Mouse (Mus musculus) limb, embryonic 10.5 days (tissue): ENCODE measurements around the gene Ube2m. TPM values are rescaled to one million over a fixed set of nuclear protein-coding genes. Genes with fewer than 3 reads are reported as not detected.
A peak's percentile ranks its signal among the peaks of the same experiment; 100 is the strongest.

Experiments used
- DNase-seq: peaks from one replicate; pipeline ENCODE4 v3.0.0-alpha.2; 2017; ENCODE audit warnings: low spot score
- H3K27ac ChIP-seq: fragments of 300-500 bp; sonication (generic); 2 replicates; pipeline ENCODE4 v1.5.1; 2016; ENCODE audit warnings: mild to moderate bottlenecking
- H3K27me3 ChIP-seq: fragments of 300-500 bp; sonication (generic); 2 replicates; pipeline ENCODE4 v1.6.1; 2016; ENCODE audit warnings: low read depth, mild to moderate bottlenecking; ENCODE audit not compliant: poor library complexity, severe bottlenecking
- H3K36me3 ChIP-seq: fragments of 300-500 bp; sonication (generic); 2 replicates; pipeline ENCODE4 v1.6.1; 2016; ENCODE audit warnings: mild to moderate bottlenecking, moderate library complexity
- H3K4me1 ChIP-seq: fragments of 300-500 bp; sonication (generic); 2 replicates; pipeline ENCODE4 v1.6.1; 2016
- H3K4me3 ChIP-seq: fragments of 300-500 bp; sonication (generic); 2 replicates; pipeline ENCODE4 v1.5.1; 2016; ENCODE audit warnings: mild to moderate bottlenecking, moderate library complexity
- H3K9me3 ChIP-seq: fragments of 300-500 bp; sonication (generic); replicated peaks from 2 replicates; pipeline ENCODE4 v1.6.1; 2016; ENCODE audit warnings: mild to moderate bottlenecking
- WGBS: fragments of 180-500 bp; shearing (Covaris S2); methylation state at CpG from one replicate; pipeline ENCODE4 v1.1.7; 2016; 5-methylcytosine and 5-hydroxymethylcytosine counted together
- polyA plus RNA-seq: library from polyadenylated mRNA; unstranded; fragments of >200 nt; fragmentation: Nextera tagmentation; extraction: Ambion mirVana; gene quantifications from 2 replicates; pipeline ENCODE4 v1.2.1, GENCODE M21; 2016

Ube2m gene
- polyA plus RNA-seq, 1 experiment from 2014 or later: 182 TPM

GRCm38 (mm10) chr7:13043120-13043444, 5.0 kb upstream of the Ube2m start:
- Histone ChIP-seq H3K36me3 (no peaks in the 10 kb centered on the region), H3K4me1 (peaks cover 23% of the 10 kb centered on the region), H3K9me3 (peaks cover 6% of the 10 kb centered on the region), H3K27me3 (peaks cover 56% of the 10 kb centered on the region), H3K4me3 (peak overlapping the region; percentile 62), H3K27ac (no peak overlapping the region)
- no peak for DNase-seq
- 34% methylated on average over 16 of the region's 16 CpGs for WGBS

- no peak overlapping the region for H3K27ac ChIP-seq
- peaks cover 56% of the 10 kb centered on the region for H3K27me3 ChIP-seq
- no peak for DNase-seq
- no peak overlapping the region for H3K4me3 ChIP-seq
- H3K9me3 ChIP-seq: peaks cover 6% of the 10 kb centered on the region
- H3K4me1 ChIP-seq: peaks cover 23% of the 10 kb centered on the region
- no peaks in the 10 kb centered on the region for H3K36me3 ChIP-seq
- 80% methylated on average over 6 of the region's 6 CpGs for WGBS
Measured at GRCm38 (mm10) chr7:13042511-13042910, 4.4 kb upstream of the Ube2m start.

- H3K27ac ChIP-seq: no peak overlapping the region
- H3K4me3 ChIP-seq: no peak overlapping the region
- peaks cover 56% of the 10 kb centered on the region for H3K27me3 ChIP-seq
- no peak for DNase-seq
- H3K9me3 ChIP-seq: peaks cover 6% of the 10 kb centered on the region
- H3K4me1 ChIP-seq: peaks cover 31% of the 10 kb centered on the region
- WGBS: 59% methylated on average over 1 of the region's 1 CpGs
- H3K36me3 ChIP-seq: peaks cover 3% of the 10 kb centered on the region
Measured at GRCm38 (mm10) chr7:13041256-13041655, 3.2 kb upstream of the Ube2m start.

GRCm38 (mm10) chr7:13039181-13039580, 1.1 kb upstream of the Ube2m start:
- Histone ChIP-seq H3K27me3 (peaks cover 39% of the 10 kb centered on the region), H3K9me3 (peaks cover 6% of the 10 kb centered on the region), H3K27ac (peak overlapping the region; percentile 100), H3K4me1 (peaks cover 41% of the 10 kb centered on the region), H3K4me3 (peak overlapping the region; percentile 73), H3K36me3 (peaks cover 20% of the 10 kb centered on the region)
- 98% methylated on average over 1 of the region's 1 CpGs for WGBS
- DNase-seq: no peak

DNA sequence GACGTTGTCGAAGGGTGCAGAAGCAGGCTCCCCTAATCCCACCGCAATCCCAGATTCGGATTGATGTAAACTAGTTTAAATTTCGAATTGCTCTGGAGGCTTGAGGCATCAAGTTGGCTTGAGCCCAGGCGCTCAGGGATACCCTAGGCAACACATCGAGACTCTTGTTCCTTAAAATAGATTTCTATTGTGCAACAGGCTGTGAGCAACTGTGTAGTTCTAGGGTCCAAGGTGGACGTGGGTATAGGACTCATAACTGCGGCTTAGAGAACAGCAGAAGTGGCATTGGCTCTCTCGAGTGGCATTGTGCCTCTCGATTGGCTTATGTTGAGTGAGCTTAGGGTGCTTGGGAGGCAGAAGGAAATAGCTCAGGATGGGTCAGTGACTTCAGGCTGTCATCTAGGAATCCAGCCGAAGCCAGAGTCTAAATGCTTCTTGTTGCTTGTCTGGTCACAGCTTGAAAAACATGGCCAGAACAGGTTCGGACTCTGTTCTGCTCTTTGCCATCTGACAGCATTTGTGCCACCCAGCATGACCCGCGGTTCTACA, 620 bp upstream of the Ube2m start:
- peaks cover 34% of the 10 kb centered on the region for H3K27me3 ChIP-seq
- DNase-seq: no peak
- peak overlapping the region; percentile 100 for H3K27ac ChIP-seq
- peaks cover 24% of the 10 kb centered on the region for H3K36me3 ChIP-seq
- peak overlapping the region; percentile 73 for H3K4me3 ChIP-seq
- H3K4me1 ChIP-seq: peaks cover 41% of the 10 kb centered on the region
- H3K9me3 ChIP-seq: peaks cover 6% of the 10 kb centered on the region
- 30% methylated on average over 15 of the region's 15 CpGs for WGBS

DNA sequence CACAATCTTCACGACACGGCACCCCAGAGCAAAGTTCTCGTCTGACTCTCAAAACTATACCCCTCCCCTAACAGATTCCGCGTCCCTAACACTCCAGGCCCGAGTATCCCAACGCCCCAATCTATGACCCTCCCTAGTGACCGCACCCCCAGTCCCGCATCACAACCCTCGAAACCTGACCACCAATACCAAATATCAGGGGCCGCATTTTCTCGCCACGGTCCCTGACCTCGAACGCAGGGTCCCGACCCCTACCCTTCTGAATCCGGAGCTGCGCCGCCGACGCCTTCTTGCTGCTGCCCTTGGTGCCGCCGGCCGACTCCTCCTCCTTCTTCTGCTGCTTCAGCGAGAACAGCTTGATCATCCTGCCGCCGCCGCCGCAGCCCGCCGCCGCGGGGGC, 709 bp downstream of the Ube2m start:
- no peak for DNase-seq
- Histone ChIP-seq H3K27ac (peak overlapping the region; percentile 100), H3K27me3 (peaks cover 21% of the 10 kb centered on the region), H3K9me3 (no peaks in the 10 kb centered on the region), H3K4me1 (peaks cover 47% of the 10 kb centered on the region), H3K4me3 (peak overlapping the region; percentile 73), H3K36me3 (peaks cover 38% of the 10 kb centered on the region)
- under 1% methylated on average over 32 of the region's 33 CpGs for whole genome bisulfite sequencing

DNA sequence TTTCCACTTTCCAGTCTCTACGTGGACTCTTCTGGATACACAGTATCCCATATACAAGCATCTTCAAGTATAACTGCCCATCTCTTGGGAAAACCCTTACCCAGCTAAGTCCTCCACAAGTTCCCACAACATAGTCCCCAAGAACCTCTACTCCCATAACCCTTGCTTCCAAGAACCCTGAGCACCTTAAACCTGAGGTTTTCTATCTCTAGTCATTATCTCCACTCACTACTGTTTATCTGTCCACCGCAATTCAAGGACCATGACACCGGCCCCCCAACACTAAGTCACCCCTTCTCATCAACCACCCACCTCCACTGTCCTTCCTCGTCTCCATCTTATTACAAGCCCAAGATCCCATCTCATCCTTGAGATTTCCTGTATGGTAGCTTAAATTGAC, 1.3 kb downstream of the Ube2m start:
- peaks cover 16% of the 10 kb centered on the region for H3K27me3 ChIP-seq
- H3K4me1 ChIP-seq: peaks cover 48% of the 10 kb centered on the region
- no peak for DNase-seq
- no peaks in the 10 kb centered on the region for H3K9me3 ChIP-seq
- peak overlapping the region; percentile 73 for H3K4me3 ChIP-seq
- WGBS: 47% methylated on average over 4 of the region's 4 CpGs
- H3K36me3 ChIP-seq: peaks cover 43% of the 10 kb centered on the region
- H3K27ac ChIP-seq: peak overlapping the region; percentile 100

GRCm38 (mm10) chr7:13035211-13035855, 2.7 kb downstream of the Ube2m start:
- Histone ChIP-seq H3K4me1 (peaks cover 48% of the 10 kb centered on the region), H3K27me3 (0 out of 2 replicates have a peak, but pooled peaks cover under 1% of the 10 kb centered on the region), H3K4me3 (peak overlapping the region; percentile 63), H3K9me3 (no peaks in the 10 kb centered on the region), H3K36me3 (peaks cover 58% of the 10 kb centered on the region), H3K27ac (peak overlapping the region; percentile 86; the same call in 1 of the 2 replicates)
- DNase-seq: no peak
- WGBS: 89% methylated on average over 17 of the region's 17 CpGs

DNA sequence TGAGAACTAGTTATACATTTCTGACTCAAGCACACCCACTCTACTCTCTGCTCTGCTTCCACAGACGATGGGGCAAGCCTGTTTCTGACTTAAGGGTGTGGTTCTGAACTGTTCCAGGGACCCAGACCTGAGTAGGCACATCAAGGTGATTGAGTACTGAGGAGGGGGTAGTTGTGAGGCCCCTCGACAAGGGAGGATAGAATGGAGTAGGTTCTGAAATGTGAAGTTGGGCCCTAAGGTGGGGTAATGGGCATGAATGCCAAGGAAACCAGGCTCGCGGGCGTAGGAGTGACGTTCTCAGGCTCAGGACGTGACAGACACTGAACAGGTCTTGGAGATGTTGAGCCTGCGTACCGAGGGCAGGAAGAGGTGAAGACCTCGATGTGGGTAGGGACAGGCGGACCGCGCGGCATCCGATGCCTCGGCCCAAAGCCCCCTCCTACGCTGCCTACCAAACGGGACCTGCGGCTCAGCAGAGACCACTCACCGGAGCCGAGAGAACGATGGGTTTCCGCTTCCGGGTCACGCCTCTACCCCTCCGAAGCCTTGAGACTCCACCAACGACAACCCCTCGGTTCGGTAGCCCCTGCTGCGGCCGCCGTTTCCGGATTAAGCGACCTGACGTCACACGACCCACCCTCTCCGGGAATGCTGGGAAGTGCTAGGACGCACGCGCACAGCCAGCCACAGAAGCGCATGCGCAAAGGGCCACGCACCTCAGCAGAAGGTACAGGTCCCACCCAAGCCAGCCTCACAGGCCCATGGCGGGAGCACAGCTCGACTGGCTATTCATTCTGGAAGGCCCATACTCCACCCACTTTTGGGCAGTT, 3.7 kb downstream of the Ube2m start, which contains the start of gene Chmp2a:
Chmp2a (minus strand) TSS at position 660 of the 830 bp plus-strand sequence.
- Histone ChIP-seq H3K36me3 (peaks cover 68% of the 10 kb centered on the region), H3K4me1 (peaks cover 48% of the 10 kb centered on the region), H3K9me3 (no peaks in the 10 kb centered on the region), H3K4me3 (peak within 1 kb of the TSS; percentile 63), H3K27me3 (no peaks in the 10 kb centered on the region), H3K27ac (peak within 1 kb of the TSS; percentile 86)
- peak; percentile 99 for DNase-seq
- WGBS: under 1% methylated on average over 45 of the region's 45 CpGs

DNA sequence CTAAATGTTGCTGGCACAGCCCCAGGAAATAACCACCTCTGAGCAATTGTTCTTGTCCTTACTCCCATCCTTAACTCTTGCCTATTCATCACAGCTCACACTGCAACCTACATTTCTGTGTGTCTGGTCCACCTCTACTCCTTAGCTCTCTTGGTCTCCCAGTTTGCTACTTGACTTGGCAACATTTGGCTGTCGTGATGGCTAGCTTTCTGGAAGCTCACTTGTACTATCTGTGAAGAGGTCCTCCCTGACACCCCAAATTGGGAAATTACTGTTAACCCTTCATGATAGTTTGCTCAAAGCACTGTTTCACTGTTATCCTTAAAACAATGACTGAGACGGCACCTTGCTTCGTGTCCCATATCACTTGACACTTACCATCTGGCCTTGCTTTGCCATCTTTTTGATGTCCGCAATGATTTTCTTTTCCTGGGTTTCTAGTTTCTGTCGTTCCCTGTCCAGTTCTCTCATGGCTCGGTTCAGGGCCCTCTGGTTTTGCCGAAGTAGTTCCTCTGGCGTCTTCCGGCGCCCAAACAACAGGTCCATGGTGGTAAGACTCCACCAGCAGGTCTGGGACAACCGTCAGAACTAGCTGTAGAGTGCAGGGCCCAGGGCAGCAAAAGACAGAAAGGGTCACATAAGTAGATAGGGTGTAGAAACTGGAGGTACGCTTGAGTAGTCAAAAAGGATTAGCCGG, 4.5 kb downstream of the Ube2m start:
- WGBS: 51% methylated on average over 13 of the region's 13 CpGs
- no peak for DNase-seq
- H3K27ac ChIP-seq: peak overlapping the region; percentile 86; the same call in 1 of the 2 replicates
- H3K4me1 ChIP-seq: peaks cover 41% of the 10 kb centered on the region
- H3K4me3 ChIP-seq: peak overlapping the region; percentile 63
- no peaks in the 10 kb centered on the region for H3K9me3 ChIP-seq
- H3K27me3 ChIP-seq: no peaks in the 10 kb centered on the region
- H3K36me3 ChIP-seq: peaks cover 75% of the 10 kb centered on the region

DNA sequence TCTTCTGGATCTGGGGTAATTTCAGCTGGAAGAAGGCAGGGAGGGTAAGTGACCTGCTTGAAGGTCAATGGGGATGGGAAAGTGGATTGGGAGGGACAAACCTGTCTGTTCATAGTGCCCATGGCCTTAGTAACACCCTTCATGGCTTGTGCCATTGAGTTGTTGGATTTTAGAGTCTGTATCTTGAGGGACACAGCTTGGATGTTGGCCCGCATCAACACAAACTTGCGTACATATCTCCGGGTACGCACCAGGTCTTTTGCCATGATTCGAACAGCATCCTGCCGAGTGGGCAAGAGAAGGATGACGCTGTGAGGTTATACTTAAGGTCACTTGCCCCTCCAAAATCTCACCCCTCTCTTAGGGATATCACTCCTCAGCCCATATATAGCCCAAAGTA, 5.5 kb downstream of the Ube2m start:
- H3K27me3 ChIP-seq: no peaks in the 10 kb centered on the region

DNA sequence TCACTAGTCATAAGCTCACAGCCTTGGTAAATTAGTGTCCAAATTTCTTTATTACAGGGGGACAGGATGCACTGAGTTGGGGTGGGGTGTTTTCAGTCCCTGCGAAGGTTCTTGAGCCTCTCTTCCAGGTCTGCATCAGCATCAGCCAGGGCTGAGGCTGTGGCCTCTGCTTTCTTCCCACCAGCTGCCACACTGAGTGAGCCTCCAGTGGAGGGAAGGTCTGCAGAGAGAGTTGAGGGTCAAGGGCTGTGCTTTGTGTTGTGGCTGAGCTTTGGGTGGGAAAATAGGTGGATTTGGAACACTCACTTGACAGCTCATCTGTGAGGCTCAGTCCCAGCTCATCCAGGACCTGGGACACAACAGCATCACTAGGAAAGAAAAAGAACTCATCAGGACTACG, 6.1 kb downstream of the Ube2m start:
- Histone ChIP-seq H3K4me1 (peaks cover 41% of the 10 kb centered on the region), H3K27ac (no peak overlapping the region), H3K4me3 (no peak overlapping the region), H3K27me3 (no peaks in the 10 kb centered on the region), H3K9me3 (no peaks in the 10 kb centered on the region), H3K36me3 (peaks cover 92% of the 10 kb centered on the region)
- no peak for DNase-seq
- 92% methylated on average over 2 of the region's 2 CpGs for WGBS

More for the DNA sequence above, 5.5 kb downstream of the Ube2m start:
- H3K9me3 ChIP-seq: no peaks in the 10 kb centered on the region
- H3K27ac ChIP-seq: no peak overlapping the region
- WGBS: 98% methylated on average over 7 of the region's 7 CpGs
- DNase-seq: no peak
- H3K4me3 ChIP-seq: 0 out of 2 replicates have a peak overlapping the region, but pooled peaks have one; percentile 7
- peaks cover 86% of the 10 kb centered on the region for H3K36me3 ChIP-seq
- peaks cover 40% of the 10 kb centered on the region for H3K4me1 ChIP-seq
